Mouse (Mus musculus) granulocyte monocyte progenitor cell, adult 5-6 weeks (primary cell): ENCODE data around the gene Tmem163. TPM values are rescaled to one million over a fixed set of nuclear protein-coding genes. Genes with fewer than 3 reads are reported as not detected.

Source experiments
- ATAC-seq: replicated peaks from 2 replicates; pipeline ENCODE4 v1.8.0; 2016; ENCODE audit warnings: mild to moderate bottlenecking, moderate TSS enrichment, inconsistent platforms; ENCODE audit not compliant: poor library complexity, severe bottlenecking
- total RNA-seq, 2 experiments: library from RNA; stranded (forward) in 1 of 2; stranded (reverse) in 1 of 2; fragments of 200-712, 200-1000 nt in 1 of 2; fragments of >200 nt in 1 of 2; fragmentation: Nextera tagmentation in 1 of 2; gene quantifications; 2 replicates each; pipeline ENCODE4 v1.2.3; 2014 to 2017

Gene Tmem163
- total RNA-seq, 2 experiments from 2014 or later, result not detected

DNA sequence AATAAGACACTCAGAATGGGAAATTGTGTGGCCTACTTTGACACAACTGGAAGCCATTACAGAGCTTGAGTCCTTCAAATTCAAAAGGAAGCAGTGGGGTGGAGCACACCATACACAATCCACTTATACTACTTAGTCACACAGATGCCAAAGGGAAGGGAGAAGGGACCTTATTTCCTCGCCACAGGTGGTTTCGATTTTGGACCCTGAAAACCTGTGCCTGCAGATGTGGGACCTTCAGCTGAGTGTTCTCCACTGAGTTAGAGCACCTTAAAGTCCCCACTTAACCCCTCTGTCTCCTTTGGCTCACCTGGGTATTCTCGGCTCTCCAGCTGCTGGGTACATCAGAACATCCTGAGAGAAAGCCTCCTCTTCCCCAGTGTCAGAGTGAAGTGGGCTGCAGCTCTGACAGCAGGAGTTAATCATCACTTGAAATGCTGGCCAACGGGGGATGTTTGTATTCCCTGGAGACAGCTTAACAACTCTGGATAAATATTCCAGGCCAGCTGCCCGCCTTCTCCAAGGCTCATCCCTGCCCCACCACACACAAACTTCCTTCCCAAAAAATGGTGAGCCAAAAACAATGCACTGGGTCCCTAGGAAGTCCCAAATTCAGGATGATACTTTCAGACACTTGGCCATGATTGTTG is 234.4 kb downstream of the Tmem163 start:
- ATAC-seq, result no peak

DNA sequence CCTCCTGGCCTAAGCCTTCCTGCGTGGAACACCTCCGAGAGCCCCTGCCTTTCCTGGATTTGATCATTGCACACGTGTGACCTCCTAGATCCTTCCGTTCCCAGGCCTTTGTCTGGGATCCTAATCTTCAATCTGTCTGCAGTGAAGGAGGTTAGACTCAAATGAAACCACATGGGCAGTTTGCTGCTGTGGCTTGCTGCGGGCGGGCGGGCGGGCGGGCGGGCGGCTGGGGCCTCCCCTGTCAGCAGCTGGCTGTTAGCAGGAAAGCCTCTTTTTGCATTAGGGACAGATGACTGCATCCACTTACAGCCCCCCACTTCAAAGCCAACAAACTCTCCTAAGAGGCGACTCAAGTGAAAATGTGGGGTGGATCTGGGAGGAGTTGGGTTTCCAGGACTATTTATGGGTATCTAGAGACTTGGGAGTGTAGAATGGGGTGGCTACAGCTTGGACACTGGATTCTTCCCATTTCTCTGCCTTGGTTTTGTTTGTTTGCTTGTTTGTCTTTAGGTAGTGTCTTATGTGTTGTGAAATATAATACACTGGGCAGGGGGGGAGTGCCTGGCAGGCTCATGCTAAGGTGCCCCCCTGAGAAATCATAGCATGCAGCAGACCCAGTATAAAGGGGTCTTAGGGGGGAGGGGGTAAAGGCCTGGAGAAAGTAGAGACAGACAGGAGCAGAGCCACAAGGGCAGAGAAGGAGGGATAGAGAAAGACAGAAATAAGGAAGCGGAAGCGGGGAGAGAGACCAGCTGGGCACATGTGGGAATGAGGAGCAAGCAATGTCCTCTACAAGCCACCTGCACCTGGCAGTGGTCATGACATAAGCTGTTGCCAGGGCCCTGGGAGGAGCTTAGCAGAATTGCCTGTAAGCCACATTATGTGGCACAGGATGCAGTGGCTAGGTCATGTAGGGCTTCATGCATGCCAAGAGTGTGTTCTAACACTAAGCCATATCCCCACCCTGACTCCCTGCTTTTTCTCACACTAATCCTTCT is 236.2 kb downstream of the Tmem163 start:
- peak; percentile 21; the same call in 1 of the 2 replicates for ATAC-seq

DNA sequence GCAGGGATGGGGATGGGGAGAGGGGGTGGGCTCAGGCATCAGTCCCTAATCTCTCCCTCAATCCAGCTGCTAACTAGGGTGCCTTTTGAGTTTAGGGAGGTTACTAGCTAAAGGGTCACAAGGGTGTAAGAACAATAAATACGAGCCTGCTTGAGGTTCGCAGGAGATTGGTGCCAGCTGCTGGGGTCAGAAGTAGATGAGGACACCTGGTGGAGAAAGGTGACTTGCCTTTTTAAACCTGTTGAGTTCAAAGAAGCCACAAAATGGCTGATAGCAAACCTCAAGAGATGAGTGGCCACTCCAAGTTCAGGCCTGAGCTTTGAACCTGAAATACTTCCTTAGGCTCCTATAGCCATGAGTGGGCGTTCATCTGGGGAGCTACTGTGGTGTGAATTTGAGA is 237.6 kb downstream of the Tmem163 start:
- no peak for ATAC-seq

DNA sequence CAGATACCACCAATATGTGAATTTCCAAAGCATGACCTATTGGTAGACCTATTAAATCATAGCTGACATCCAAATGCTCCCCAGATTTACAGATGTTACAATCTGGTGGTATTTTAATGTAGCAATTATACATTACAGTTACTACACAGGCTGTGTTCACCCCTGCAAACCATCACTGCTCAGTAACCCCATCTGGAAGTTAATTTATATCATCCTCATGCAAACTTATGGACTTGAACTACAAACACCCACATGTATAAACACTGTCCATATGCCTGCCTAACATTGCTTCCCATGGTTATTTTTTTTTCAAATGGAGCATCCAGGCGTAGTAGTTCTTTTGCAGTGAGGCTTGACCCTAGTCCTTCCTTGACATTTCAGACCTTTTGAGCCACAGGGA is 238.3 kb downstream of the Tmem163 start:
- ATAC-seq, result no peak

DNA sequence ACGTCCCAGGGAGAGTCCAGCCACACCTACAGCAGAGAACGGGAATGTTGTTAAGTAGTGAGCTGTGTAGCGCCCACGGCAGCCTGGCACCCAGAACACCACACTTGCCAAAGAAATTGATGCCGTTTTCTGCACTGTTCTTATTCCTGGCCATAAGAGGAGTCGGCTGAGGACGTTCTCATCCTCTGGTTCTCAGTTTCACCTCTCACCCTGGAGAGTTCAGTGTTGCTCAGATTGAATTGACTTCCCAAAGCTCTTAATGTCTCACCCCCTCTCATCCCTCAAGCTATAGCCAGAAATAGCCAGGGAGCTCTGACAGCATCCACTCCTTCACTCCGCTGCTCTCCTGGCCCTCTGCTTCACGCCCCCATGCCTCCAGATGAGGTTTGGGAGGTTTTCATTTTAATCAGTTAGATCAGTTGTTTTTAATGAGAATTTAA is 239.9 kb downstream of the Tmem163 start:
- ATAC-seq, result no peak

DNA sequence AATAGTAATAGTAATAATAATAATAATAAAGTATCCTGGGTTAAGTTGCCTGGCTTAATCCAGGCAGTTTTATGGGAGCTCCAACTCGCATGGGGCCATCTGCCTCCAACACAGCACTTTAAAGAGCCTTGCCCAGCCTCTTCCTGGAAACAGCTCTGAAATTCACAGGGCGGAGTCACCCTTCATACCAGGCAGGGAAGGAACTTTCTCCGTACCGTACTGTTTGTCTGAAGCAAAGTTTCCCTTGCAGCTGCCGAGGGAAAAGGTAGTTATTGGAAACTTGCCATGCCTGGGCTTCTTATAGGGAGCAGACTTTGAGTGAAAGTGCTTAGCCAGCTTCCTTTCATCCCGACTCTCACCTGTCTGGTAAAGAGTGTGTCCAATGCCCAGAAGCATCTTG is 242.3 kb downstream of the Tmem163 start:
- ATAC-seq, result no peak

Other genes with a start within 250 kb of the Tmem163 start
- gene Acmsd, start 49.9 kb upstream of the Tmem163 start, total RNA-seq (2014; fragmentation: Nextera tagmentation), result not detected in 2 replicates
- gene Acmsd, start 49.9 kb upstream of the Tmem163 start, total RNA-seq (2017), result not detected in 2 replicates
- gene Ccnt2, start 94.6 kb upstream of the Tmem163 start, total RNA-seq (2014; fragmentation: Nextera tagmentation), result 30.4 and 51.4 TPM in 2 replicates
- 35.9 and 36.1 TPM in 2 replicates for gene Ccnt2, start 94.6 kb upstream of the Tmem163 start, total RNA-seq (2017)
- not detected in 2 replicates for gene Map3k19, start 175.5 kb upstream of the Tmem163 start, total RNA-seq (2014; fragmentation: Nextera tagmentation)
- gene Map3k19, start 175.5 kb upstream of the Tmem163 start, total RNA-seq (2017), result 0.10 TPM in 1 of 2 replicates, not detected in the other
- 16.6 and 22.1 TPM in 2 replicates for gene Rab3gap1, start 189.2 kb upstream of the Tmem163 start, total RNA-seq (2014; fragmentation: Nextera tagmentation)
- 38.5 and 38.9 TPM in 2 replicates for gene Rab3gap1, start 189.2 kb upstream of the Tmem163 start, total RNA-seq (2017)